Mouse (Mus musculus): Measurements from ENCODE around the gene Hist1h2ae.

GRCm38 (mm10) chr13:23523976-23524375 is 47.0 kb downstream of the Hist1h2ae start:
- no peak for TF ChIP-seq CTCF (IDR thresholded peaks at IDR 0.05; ENCODE audit: low read depth, low read length)
- TF ChIP-seq POLR2A (IDR thresholded peaks at IDR 0.05; ENCODE audit: borderline replicate concordance, low read depth, low read length) = no peak
